Mouse (Mus musculus): ENCODE data around the gene Wnt3a. TPM values are rescaled to one million over a fixed set of nuclear protein-coding genes. Genes with fewer than 3 reads are reported as not detected.
"Not testable (repeated sequence)": the region's sequence is repeated elsewhere in the genome, so short reads cannot be mapped to it uniquely, and the experiment has no call there.

Wnt3a gene
- total RNA-seq, 2 experiments from 2014 or later = not detected

GRCm38 (mm10) chr11:59227604-59228121 is 62.9 kb downstream of the Wnt3a start:
- intact Hi-C loops (cut with DNase I) = no loop called here
- DNase-seq (ENCODE audit: low spot score in 2 of 2) = no peak

GRCm38 (mm10) chr11:59226787-59227603 is 63.6 kb downstream of the Wnt3a start:
- intact Hi-C loops (cut with DNase I) = no loop called here
- peak in 1 of 2 experiments; percentile 39 for DNase-seq (ENCODE audit: low spot score in 2 of 2)

- intact Hi-C loops (cut with DNase I) = no loop called here
- DNase-seq (ENCODE audit: low spot score in 2 of 2) = no peak
These were observed 64.3 kb downstream of the Wnt3a start for GRCm38 (mm10) chr11:59226251-59226650.

- DNase-seq (ENCODE audit: low spot score in 2 of 2) = no peak
- intact Hi-C loops (cut with DNase I) = no loop called here
These were observed 65.4 kb downstream of the Wnt3a start for GRCm38 (mm10) chr11:59225167-59225566.

DNA sequence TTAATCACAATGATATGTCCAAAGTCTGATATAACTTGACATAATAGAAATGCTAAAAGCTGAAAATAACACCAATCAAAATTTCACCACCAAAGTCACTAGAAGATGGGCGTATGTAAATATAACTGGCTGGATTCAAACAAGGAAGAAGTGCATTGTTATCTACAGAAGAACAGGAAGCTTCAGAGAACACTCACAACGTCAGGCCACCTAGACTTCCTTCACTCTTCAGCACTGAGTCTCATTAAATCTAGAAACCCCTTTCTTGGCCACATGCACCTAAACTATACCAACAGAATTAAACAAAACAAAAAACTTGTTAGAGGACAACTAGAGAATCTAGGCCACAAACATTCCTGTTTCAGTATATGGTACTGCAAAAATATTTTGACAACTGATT is 66.1 kb downstream of the Wnt3a start:
- no peak for DNase-seq (ENCODE audit: low spot score in 2 of 2)
- intact Hi-C loops (cut with DNase I) = no loop called here

GRCm38 (mm10) chr11:59224025-59224424 is 66.5 kb downstream of the Wnt3a start:
- no peak for DNase-seq (ENCODE audit: low spot score in 2 of 2)
- intact Hi-C loops (cut with DNase I) = no loop called here

DNA sequence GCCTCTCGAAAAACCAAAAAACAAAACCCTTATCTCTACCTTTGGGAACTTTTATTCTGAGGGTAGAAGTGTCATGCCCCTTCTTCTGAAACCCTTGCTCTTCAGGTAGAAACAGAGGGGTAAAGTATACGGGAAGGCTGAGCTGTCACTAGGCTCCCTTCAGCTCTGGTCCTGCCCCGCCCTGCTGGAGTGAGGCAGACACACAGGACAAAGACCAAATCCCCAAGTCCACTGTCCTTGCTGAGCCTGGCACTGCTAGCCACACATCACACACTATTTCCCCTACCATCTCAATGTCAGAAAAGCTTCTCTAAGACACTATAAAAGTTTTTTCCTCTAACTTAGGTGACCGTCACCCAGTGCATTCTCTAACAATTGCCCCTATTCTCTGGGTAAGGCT is 68.2 kb downstream of the Wnt3a start:
- DNase-seq (ENCODE audit: low spot score in 2 of 2) = no peak
- intact Hi-C loops (cut with DNase I) = no loop called here

DNA sequence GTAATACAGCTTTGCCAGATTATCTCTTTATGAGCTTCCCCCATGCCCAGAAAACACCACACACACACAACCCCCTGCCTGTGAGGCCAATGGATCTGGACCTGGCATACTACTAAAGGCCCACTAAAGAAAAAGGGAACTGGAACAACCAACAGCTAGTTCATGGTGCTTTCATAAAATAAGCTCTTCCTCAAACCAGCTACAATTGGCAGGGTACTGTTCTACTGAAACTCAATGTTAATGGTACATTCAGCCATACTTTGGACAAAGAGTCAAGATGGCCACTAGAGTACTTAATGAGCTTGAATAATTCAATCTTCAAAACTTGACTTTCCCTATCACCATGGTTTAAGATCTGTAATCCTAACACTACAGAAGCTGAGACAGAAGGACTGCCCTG is 68.9 kb downstream of the Wnt3a start:
- no peak for DNase-seq (ENCODE audit: low spot score in 2 of 2)
- intact Hi-C loops (cut with DNase I) = no loop called here

- intact Hi-C loops (cut with DNase I) = no loop called here
- no peak for DNase-seq (ENCODE audit: low spot score in 2 of 2)
These were observed 71.5 kb downstream of the Wnt3a start for GRCm38 (mm10) chr11:59219064-59219463.

DNA sequence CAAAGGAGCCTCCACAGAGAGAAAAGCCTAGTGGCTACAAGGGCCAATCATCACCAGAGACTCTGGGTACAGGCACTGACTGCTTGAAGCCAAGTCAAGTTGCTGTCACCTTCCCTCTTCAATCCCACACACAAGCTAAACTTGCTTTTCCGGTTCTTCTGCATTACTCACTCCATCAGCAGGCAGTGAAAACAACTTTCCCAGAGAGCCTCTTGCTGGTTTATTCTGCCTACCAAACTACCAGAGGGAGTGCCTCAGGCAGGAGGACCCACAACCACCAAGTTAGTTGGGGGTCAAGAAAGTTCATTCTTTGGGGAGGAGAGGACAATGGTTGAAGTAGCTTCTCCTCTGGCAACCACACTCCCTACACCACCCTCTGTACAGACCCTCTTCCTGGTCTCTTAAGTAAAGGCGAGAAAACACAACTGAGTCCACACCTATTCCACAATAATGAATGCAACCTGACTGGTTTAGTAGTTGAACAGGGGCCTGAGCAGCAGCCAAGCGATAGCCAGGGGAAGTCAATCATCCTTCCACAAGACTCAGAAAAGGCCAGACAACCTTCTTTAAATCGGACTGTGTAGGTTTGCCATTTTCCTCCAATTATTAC is 72.1 kb downstream of the Wnt3a start:
- intact Hi-C loops (cut with DNase I) = no loop called here
- no peak for DNase-seq (ENCODE audit: low spot score in 2 of 2)

DNA sequence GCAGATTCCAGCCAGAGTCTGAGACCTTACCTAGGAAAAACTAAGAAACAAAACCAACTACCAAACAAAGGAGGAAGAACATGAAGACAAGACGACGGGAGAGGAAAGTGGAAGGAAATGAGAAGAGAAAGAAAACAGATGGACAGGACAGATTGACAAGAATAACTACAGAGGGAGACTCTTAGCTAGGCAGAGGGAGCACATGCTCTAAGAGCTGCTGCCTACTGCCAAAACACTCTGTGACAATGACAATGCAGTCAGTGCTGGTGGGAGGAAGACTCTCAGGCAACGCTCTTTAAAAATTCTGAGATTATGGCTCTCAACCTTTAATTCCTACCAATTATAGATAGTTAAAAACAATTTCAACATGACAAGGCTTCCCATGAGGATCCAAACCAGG is 73.6 kb downstream of the Wnt3a start:
- intact Hi-C loops (cut with DNase I) = no loop called here
- DNase-seq (ENCODE audit: low spot score in 2 of 2) = peak; percentile 30 to 49

GRCm38 (mm10) chr11:59212892-59213494 is 77.6 kb downstream of the Wnt3a start:
- DNase-seq (ENCODE audit: low spot score in 2 of 2) = no peak
- intact Hi-C loops (cut with DNase I) = no loop called here

DNA sequence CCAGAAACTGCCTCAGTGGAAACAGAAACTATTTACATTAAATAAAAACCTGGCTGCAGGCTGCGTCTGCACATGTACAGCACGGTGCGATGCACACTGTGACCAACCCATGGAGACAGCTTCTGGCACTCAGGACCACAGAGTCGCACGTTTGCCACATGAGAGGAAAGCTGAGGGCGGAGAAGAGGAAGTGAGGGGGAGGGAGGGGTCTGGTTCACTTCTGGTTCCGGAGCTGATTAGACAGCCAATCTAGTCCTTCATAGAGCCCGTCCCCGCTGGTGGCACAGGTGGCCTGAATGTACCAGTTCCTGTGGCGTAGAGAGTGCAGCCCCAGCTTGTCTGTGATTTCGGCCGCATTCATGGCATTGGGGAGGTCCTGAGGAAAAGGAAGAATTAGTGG is 78.2 kb downstream of the Wnt3a start:
- DNase-seq (ENCODE audit: low spot score in 2 of 2); intact Hi-C loops (cut with DNase I): not testable (repeated sequence)

DNA sequence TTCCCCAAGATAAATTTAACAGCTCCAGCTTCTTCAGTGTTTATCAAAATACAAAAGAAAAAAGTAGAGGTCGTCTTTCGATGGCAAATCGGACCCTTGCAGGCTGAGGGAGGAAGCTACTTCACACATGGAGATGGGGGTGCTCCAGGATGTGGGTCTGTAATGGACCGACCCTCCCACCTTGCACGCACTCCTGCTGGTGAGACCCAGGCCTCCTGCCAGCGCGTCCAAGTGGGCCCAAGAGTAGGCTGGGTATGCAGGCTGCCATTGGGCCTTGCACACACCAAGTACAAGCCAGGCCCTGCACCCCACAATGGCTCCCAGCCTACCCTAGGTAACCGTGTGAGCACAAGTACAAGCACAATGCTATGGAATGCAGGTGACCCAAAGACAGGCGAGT is 79.0 kb downstream of the Wnt3a start:
- intact Hi-C loops (cut with DNase I); DNase-seq (ENCODE audit: low spot score in 2 of 2): not testable (repeated sequence)

DNA sequence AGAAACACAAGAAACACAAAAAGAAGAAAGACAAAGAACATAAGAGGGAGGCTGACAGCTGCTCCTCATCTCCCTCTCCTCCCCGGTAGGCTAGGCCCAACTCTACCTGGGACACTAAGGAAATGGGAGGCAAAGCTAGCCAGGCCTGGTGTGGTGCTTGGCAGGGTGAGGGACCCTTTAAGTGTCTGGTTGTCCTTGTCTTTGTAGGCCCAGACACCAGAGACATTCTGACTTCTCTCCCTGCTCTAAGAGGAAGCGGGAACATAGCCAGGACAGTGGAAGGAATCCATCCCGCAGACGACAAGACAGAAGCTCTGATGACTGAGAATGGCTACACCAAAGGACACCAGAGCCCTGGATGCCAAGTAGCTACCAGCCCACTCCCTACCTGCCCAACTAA is 80.5 kb downstream of the Wnt3a start:
- DNase-seq (ENCODE audit: low spot score in 2 of 2) = no peak

DNA sequence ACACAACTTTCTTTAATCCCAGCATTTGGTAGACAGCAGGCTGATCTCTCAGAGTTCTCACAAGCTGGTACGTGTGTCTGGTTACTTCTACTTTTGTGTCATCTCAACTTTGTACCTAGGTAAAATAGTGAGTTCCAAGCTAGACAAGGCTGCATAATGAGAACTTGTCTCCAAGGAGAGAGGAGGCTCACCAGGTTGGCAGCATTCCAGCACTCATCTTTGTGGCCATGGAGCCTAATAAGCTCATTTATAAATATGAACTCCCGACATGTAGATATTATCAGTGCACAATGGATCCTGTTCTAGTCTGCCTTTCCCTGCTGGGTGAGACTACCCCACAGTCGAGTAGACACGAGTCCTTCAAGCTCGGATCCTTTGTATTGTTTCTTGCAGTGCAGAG is 81.0 kb downstream of the Wnt3a start:
- intact Hi-C loops (cut with DNase I) = no loop called here
- no peak for DNase-seq (ENCODE audit: low spot score in 2 of 2)

More for the DNA sequence above, 80.5 kb downstream of the Wnt3a start:
- intact Hi-C loops (cut with DNase I) = no loop called here

DNA sequence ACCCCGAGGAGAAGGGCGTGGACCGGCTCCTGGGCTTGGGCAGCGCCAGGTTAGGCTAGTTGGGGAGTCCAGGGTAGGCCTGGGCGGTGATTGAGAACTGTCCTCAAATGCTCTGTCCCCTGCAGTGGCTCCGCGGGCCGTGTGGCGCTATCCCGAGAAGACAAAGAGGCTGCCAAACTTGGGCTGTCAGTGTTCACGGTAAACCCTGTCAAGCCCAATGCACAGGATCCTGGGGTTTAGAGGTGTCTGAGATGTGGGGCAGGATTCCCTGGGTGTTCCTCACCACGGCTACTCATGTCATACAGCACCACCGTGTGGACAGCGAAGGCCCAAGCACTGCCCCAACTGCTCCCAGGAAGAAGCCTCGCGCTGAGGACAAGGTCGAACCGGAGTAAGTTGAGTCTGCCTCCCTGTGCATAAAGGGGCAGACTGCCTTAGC is 81.5 kb downstream of the Wnt3a start:
- DNase-seq (ENCODE audit: low spot score in 2 of 2) = peak; percentile 56 to 80
- intact Hi-C loops (cut with DNase I) = no loop called here

DNA sequence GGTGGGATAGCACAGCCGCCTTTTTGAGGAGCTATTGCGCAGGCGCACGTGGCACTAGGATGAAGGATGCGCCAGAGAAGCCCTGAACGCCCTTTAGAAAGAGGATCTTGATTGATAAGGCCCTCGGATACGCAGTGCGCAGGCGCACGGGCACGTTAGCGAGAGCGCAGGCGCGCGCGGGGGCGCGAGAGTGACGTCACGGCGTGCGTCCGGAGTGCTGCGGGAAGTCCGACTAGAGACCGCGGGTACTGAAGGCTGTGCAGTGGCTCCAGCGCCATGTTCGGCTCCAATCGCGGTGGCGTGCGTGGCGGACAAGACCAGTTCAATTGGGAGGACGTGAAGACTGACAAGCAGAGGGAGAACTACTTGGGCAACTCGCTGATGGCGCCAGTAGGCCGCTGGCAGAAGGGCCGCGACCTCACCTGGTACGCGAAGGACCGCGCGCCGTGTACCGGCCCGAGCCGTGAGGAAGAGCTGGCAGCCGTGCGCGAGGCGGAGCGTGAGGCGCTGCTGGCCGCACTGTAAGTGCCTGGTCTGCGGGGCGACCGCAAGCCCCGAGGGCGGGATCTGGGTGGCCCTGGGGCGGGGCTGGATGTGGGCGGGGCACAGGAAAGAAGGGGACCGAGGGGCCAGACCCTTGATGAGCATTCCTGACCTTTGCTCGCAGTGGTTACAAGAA is 82.3 kb downstream of the Wnt3a start, which contains the start of gene 2310033P09Rik:
Gene 2310033P09Rik, plus strand, starts transcription at position 169 of the 679 bp plus-strand sequence.
- peak; percentile 95 to 97 for DNase-seq (ENCODE audit: low spot score in 2 of 2)
- intact Hi-C loops (cut with DNase I) = no loop called here

DNA sequence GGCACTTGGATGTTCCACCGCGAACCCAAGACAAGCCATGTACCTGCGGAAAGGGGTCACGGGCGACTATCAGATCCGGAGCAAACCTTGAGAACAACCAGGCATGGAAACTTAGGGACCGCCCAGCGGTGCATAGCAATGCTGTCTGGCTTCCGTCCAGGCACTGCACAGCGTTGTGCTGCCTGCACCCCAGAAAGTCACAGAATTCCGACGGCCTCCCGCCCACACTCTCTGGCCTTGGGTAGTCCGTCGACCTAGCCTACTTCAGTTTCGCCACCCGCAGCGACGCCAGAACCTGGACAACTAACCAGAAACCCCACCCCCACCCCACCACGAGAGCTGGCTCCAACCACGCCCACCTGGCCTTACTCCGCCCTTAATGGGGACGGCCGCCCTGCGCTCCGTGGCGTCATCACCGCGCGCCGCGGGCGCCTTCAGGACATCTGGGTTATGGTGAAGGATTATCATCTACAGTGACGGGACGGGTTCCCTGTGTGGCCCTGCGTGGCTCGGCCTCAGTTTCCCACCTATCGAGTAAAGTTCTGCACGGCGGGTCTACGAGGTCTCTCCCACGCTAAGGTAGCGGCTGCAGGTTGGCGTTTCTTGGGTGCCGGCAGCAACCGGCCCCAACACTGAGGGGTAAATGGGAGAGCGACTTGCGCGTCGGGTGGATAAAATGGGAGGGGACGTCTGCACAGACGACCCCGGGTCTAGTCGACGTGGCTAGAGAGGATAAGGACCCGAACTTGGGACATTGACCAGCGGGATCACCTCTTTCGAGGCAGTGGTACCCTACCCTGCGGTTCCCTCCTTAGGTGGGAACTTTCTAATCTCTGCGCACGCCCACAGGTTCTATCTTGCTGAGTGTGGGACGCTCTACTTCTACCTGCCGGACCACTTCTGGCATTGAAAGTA is 88.2 kb downstream of the Wnt3a start, which contains the start of gene Mrpl55:
Gene Mrpl55, plus strand, starts transcription at position 406 of the 915 bp plus-strand sequence.
- intact Hi-C loops (cut with DNase I) = no loop called here
- peak; percentile 95 for DNase-seq (ENCODE audit: low spot score in 2 of 2)
